Mouse (Mus musculus): ENCODE measurements around the gene Gsx1.

The Gsx1 gene

GRCm38 (mm10) chr5:147204905-147205304 lies 16.4 kb downstream of the Gsx1 start:
- no peak for DNase-seq (ENCODE audit: low read depth, low spot score)

- DNase-seq (ENCODE audit: low read depth, low spot score): no peak
Measured at GRCm38 (mm10) chr5:147207852-147208251, 19.4 kb downstream of the Gsx1 start.

- no peak for DNase-seq (ENCODE audit: low read depth, low spot score)
Measured at GRCm38 (mm10) chr5:147208471-147208870, 20.0 kb downstream of the Gsx1 start.

GRCm38 (mm10) chr5:147227354-147228112 lies 39.0 kb downstream of the Gsx1 start:
- no peak for DNase-seq (ENCODE audit: low read depth, low spot score)

- no peak for DNase-seq (ENCODE audit: low read depth, low spot score)
Measured at GRCm38 (mm10) chr5:147235406-147236309, 47.2 kb downstream of the Gsx1 start.
